Mouse (Mus musculus) bone marrow macrophage, adult 2 months (primary cell): ENCODE measurements around the gene Rasl11b.

ENCODE experiments used
- CTCF ChIP-seq: IDR thresholded peaks from 2 replicates; pipeline ENCODE4 v1.5.1; 2012; ENCODE audit warnings: low read depth, mild to moderate bottlenecking, low read length, moderate library complexity
- POLR2A ChIP-seq: IDR thresholded peaks from 2 replicates; pipeline ENCODE4 v1.6.1; 2012; ENCODE audit warnings: mild to moderate bottlenecking, low read depth, low read length, borderline replicate concordance

DNA sequence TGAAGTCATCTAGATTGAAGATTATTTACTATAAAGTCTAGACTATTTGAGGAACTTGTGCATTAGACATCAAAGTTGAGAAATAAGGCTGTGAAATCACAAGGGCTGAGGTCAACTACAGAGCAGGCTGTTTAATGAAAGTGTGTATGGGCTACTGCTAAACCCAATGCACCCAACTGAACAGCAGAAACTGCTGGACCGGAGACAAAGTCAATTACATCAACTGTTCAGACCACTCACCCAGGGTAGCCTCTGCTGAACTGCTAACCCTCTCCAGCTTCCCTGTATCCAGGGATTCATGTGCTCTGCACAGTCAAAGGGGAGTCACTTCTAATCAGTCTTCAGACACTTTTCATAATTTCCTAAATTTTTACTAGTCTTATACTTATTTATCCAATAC lies 44.3 kb downstream of the Rasl11b start:
- TF ChIP-seq CTCF: no peak
- no peak for TF ChIP-seq POLR2A
